Mouse (Mus musculus) midbrain, embryonic 14.5 days (tissue): ENCODE measurements around the gene Nucb1. TPM values are rescaled to one million over a fixed set of nuclear protein-coding genes. Genes with fewer than 3 reads are reported as not detected.

Experiments
- ATAC-seq: fragments of 200-750 bp; cut with Nextera tagmentation; 2 replicates; pipeline ENCODE4 v1.8.0; 2017; ENCODE audit warnings: moderate number of reproducible peaks, moderate library complexity; ENCODE audit not compliant: low FRiP score, low TSS enrichment
- DNase-seq: peaks from one replicate; pipeline ENCODE4 v3.0.0-alpha.2; 2015
- H3K27ac ChIP-seq: fragments of 300-500 bp; sonication (generic); replicated peaks from 2 replicates; pipeline ENCODE4 v1.5.1; 2014; ENCODE audit warnings: mild to moderate bottlenecking, low read depth, low read length, moderate library complexity
- H3K27me3 ChIP-seq: fragments of 300-500 bp; sonication (generic); 2 replicates; pipeline ENCODE4 v1.6.1; 2014; ENCODE audit warnings: low read length, control low read depth, mixed read lengths; ENCODE audit not compliant: control insufficient read depth, insufficient read depth
- H3K36me3 ChIP-seq: fragments of 300-500 bp; sonication (generic); 2 replicates; pipeline ENCODE4 v1.6.1; 2014; ENCODE audit warnings: low read length, control low read depth; ENCODE audit not compliant: control insufficient read depth, insufficient read depth
- H3K4me1 ChIP-seq: fragments of 300-500 bp; sonication (generic); 2 replicates; pipeline ENCODE4 v1.6.1; 2014; ENCODE audit warnings: mild to moderate bottlenecking, antibody characterized with exemption, low read length, control low read depth; ENCODE audit not compliant: control insufficient read depth, insufficient read depth
- H3K4me2 ChIP-seq: fragments of 300-500 bp; sonication (generic); 2 replicates; pipeline ENCODE4 v1.6.1; 2014; ENCODE audit warnings: mild to moderate bottlenecking, low read length, moderate library complexity
- H3K4me3 ChIP-seq: fragments of 300-500 bp; sonication (generic); replicated peaks from 2 replicates; pipeline ENCODE4 v1.5.1; 2014; ENCODE audit warnings: low read depth, low read length
- H3K9ac ChIP-seq: fragments of 300-500 bp; sonication (generic); replicated peaks from 2 replicates; pipeline ENCODE4 v1.6.1; 2014; ENCODE audit warnings: mild to moderate bottlenecking, low read length, moderate library complexity
- H3K9me3 ChIP-seq: fragments of 300-500 bp; sonication (generic); 2 replicates; pipeline ENCODE4 v1.6.1; 2016; ENCODE audit warnings: low read length, control low read depth, mixed read lengths; ENCODE audit not compliant: control insufficient read depth
- WGBS: fragments of 180-500 bp; shearing (Covaris S2); extraction: QIAGEN DNeasy Blood & Tissue Kit; methylation state at CpG from one replicate; pipeline ENCODE4 v1.1.7; 2014; 5-methylcytosine and 5-hydroxymethylcytosine counted together
- microRNA-seq: library from miRNA; unstranded; fragments of <30 nt; microRNA quantifications from one replicate; pipeline ENCODE4, GENCODE M21; 2016
- polyA plus RNA-seq: library from polyadenylated mRNA; unstranded; fragments of >200 nt; fragmentation: Nextera tagmentation; extraction: Ambion mirVana; gene quantifications from 2 replicates; pipeline ENCODE4 v1.2.1, GENCODE M21; 2014

Gene Nucb1
- polyA plus RNA-seq, 1 experiment from 2014 or later: 89.5 TPM

GRCm38 (mm10) chr7:45449974-45450373 lies 60.2 kb downstream of the Nucb1 start:
- no peak overlapping the region for H3K9ac ChIP-seq
- ATAC-seq (no peak), DNase-seq (no peak)
- peaks cover 51% of the 10 kb centered on the region for H3K36me3 ChIP-seq
- H3K27ac ChIP-seq: no peak overlapping the region
- no peak overlapping the region for H3K4me3 ChIP-seq
- H3K27me3 ChIP-seq: no peaks in the 10 kb centered on the region
- H3K4me1 ChIP-seq: no peaks in the 10 kb centered on the region
- H3K9me3 ChIP-seq: no peaks in the 10 kb centered on the region
- no peak overlapping the region for H3K4me2 ChIP-seq
- 95% methylated on average over 1 of the region's 1 CpGs for WGBS

DNA sequence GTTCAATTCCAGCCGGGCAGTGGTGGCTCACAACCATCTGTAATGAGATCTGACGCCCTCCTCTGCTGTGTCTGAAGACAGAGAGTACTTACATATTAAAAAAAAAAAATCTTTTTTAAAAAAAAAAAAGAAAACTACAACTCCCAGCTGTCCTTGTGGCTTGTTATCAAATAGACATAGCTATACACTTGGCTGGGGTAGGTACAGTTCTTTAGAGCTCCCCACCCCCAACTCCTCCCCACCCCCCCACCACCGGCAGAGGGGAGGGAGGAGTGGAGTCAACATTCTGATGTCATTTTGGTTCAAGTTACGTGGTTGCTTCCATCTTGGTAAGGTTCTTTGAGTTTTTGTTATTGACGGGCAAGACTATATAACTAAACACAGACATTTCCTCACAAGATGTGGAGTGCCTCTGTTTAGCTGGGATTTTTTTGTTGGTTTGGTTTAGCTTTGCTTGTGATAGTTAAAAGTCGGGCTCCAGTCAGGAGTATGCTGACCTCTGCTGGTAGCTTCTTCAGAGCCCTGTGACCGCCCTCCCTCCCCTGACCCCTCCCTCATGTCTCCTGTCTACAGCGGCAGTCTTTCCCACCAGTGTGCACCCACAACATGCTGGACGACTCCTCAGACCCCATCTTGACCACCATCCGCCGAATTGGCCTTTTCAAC lies 62.7 kb downstream of the Nucb1 start:
- Histone ChIP-seq H3K27ac (no peak overlapping the region), H3K4me1 (no peaks in the 10 kb centered on the region), H3K36me3 (peaks cover 53% of the 10 kb centered on the region), H3K4me2 (no peak overlapping the region), H3K4me3 (no peak overlapping the region), H3K9me3 (no peaks in the 10 kb centered on the region), H3K27me3 (no peaks in the 10 kb centered on the region), H3K9ac (no peak overlapping the region)
- DNase-seq (peak; percentile 61), ATAC-seq (no peak)
- 40% methylated on average over 11 of the region's 11 CpGs for WGBS

GRCm38 (mm10) chr7:45446589-45446988 lies 63.6 kb downstream of the Nucb1 start:
- Histone ChIP-seq H3K27ac (no peak overlapping the region), H3K36me3 (peaks cover 50% of the 10 kb centered on the region), H3K4me3 (no peak overlapping the region), H3K4me2 (no peak overlapping the region), H3K9ac (no peak overlapping the region), H3K4me1 (no peaks in the 10 kb centered on the region), H3K9me3 (no peaks in the 10 kb centered on the region), H3K27me3 (no peaks in the 10 kb centered on the region)
- ATAC-seq (no peak), DNase-seq (no peak)

DNA sequence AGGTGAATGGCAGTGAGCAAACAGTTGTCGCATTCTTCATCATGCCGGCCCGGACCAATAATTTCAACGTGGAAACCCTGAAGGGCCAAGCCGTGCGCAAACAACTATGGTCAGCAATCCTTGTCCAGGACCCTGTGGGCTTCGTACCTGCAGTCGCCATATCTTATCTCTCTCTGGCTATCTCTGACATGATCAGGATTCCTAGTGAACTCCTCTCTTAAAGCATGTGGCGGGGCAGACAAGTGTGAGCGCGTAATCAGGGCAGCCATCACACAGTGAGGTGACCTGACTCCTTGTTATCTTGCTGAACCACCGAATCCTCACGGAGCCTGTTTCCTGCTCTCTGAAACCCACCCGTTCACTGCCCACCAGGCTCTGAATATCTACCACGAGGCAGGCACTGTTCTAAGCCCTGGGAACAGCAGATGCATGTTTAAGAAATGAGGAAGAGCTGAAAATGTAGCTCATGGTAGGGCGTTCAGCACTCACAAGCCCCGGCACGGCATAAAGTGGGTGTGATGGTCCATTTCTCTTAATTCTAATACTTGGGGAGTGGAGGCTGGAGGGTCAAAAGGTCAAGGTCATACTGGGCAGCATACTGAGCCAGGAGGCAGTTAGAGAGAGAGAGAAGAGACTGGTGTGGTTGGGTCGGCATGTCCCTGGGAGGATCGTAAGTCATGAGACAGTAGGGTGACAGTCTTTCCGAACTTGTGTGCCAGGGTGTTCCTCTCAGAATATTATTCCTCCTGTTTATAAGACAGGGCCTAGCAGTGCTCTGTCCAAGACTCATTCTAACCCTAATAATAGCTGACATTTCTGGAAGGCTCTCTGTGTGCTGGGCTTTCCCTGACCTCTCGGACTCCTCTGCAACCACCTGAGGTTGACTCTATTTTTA lies 66.4 kb downstream of the Nucb1 start:
- DNase-seq (no peak), ATAC-seq (no peak)
- Histone ChIP-seq H3K36me3 (peaks cover 51% of the 10 kb centered on the region), H3K9me3 (no peaks in the 10 kb centered on the region), H3K4me2 (no peak overlapping the region), H3K9ac (no peak overlapping the region), H3K4me1 (no peaks in the 10 kb centered on the region), H3K27ac (no peak overlapping the region), H3K4me3 (no peak overlapping the region), H3K27me3 (no peaks in the 10 kb centered on the region)
- WGBS: 92% methylated on average over 22 of the region's 22 CpGs

Small RNAs within 50 kb of the gene (microRNA-seq; reads per million reads assigned to microRNA genes)
- gene Gm22133: not detected

Other genes with a start within 250 kb of the Nucb1 start
- gene Slc6a21, start 232.9 kb downstream of the Nucb1 start, polyA plus RNA-seq: not detected in 2 replicates
- 8.4 and 9.5 TPM in 2 replicates for gene Trpm4, start 176.6 kb downstream of the Nucb1 start, polyA plus RNA-seq
- not detected in 2 replicates for gene Hrc, start 175.1 kb downstream of the Nucb1 start, polyA plus RNA-seq
- gene Ppfia3, start 143.4 kb downstream of the Nucb1 start, polyA plus RNA-seq: 26.9 and 28.0 TPM in 2 replicates
- 11.6 and 26.5 TPM in 2 replicates for gene Lin7b, start 139.8 kb downstream of the Nucb1 start, polyA plus RNA-seq
- gene Snrnp70, start 114.7 kb downstream of the Nucb1 start, polyA plus RNA-seq: 80.6 and 135 TPM in 2 replicates
- gene Kcna7, start 104.8 kb downstream of the Nucb1 start, polyA plus RNA-seq: not detected in 2 replicates
- gene Ntf5, start 96.7 kb downstream of the Nucb1 start, polyA plus RNA-seq: not detected in 2 replicates
- gene Lhb, start 89.6 kb downstream of the Nucb1 start, polyA plus RNA-seq: 0.34 TPM in 1 of 2 replicates, not detected in the other
- 15.5 TPM in 2 replicates for gene Gys1, start 75.6 kb downstream of the Nucb1 start, polyA plus RNA-seq
- 110 and 114 TPM in 2 replicates for gene Ruvbl2, start 72.3 kb downstream of the Nucb1 start, polyA plus RNA-seq
- 5,898 and 6,785 TPM in 2 replicates for gene Ftl1, start 50.5 kb downstream of the Nucb1 start, polyA plus RNA-seq
- gene Bax, start 43.5 kb downstream of the Nucb1 start, polyA plus RNA-seq: 107 and 182 TPM in 2 replicates
- 0.13 and 0.32 TPM in 2 replicates for gene Tulp2, start 28.5 kb downstream of the Nucb1 start, polyA plus RNA-seq
- not detected in 2 replicates for gene Gm45808, start 23.6 kb downstream of the Nucb1 start, polyA plus RNA-seq
- 3.1 and 3.2 TPM in 2 replicates for gene Dhdh, start 21.6 kb downstream of the Nucb1 start, polyA plus RNA-seq
- gene Ppp1r15a, start 15.9 kb upstream of the Nucb1 start, polyA plus RNA-seq: 9.5 and 10.2 TPM in 2 replicates
- gene Plekha4, start 15.9 kb upstream of the Nucb1 start, polyA plus RNA-seq: 0.53 and 0.77 TPM in 2 replicates
- gene Hsd17b14, start 44.5 kb upstream of the Nucb1 start, polyA plus RNA-seq: not detected in 2 replicates
- 14.9 and 16.9 TPM in 2 replicates for gene Bcat2, start 59.7 kb upstream of the Nucb1 start, polyA plus RNA-seq
- gene Fgf21, start 105.1 kb upstream of the Nucb1 start, polyA plus RNA-seq: not detected in 2 replicates
- gene Fut1, start 106.9 kb upstream of the Nucb1 start, polyA plus RNA-seq: not detected in 2 replicates
- gene Izumo1, start 111.4 kb upstream of the Nucb1 start, polyA plus RNA-seq: not detected in 2 replicates
- 12.3 and 14.9 TPM in 2 replicates for gene Rasip1, start 117.1 kb upstream of the Nucb1 start, polyA plus RNA-seq
- 3.0 and 4.3 TPM in 2 replicates for gene Mamstr, start 129.6 kb upstream of the Nucb1 start, polyA plus RNA-seq
- 0.11 and 0.12 TPM in 2 replicates for gene Fut2, start 156.0 kb upstream of the Nucb1 start, polyA plus RNA-seq
- gene Ntn5, start 173.6 kb upstream of the Nucb1 start, polyA plus RNA-seq: 0.30 TPM in 1 of 2 replicates, not detected in the other
- gene Sec1, start 184.0 kb upstream of the Nucb1 start, polyA plus RNA-seq: 0.21 TPM in 1 of 2 replicates, not detected in the other
- 28.1 and 49.1 TPM in 2 replicates for gene Car11, start 189.4 kb upstream of the Nucb1 start, polyA plus RNA-seq
- 1.9 and 4.3 TPM in 2 replicates for gene Dbp, start 194.7 kb upstream of the Nucb1 start, polyA plus RNA-seq
- gene Rpl18, start 205.1 kb upstream of the Nucb1 start, polyA plus RNA-seq: 631 and 710 TPM in 2 replicates
- gene Sphk2, start 207.6 kb upstream of the Nucb1 start, polyA plus RNA-seq: 17.2 and 19.2 TPM in 2 replicates
- 0.46 and 0.90 TPM in 2 replicates for gene Fam83e, start 210.8 kb upstream of the Nucb1 start, polyA plus RNA-seq
- not detected in 2 replicates for gene Spaca4, start 215.4 kb upstream of the Nucb1 start, polyA plus RNA-seq